Mouse (Mus musculus): ENCODE measurements around the gene Gpr89.

Gene Gpr89

DNA sequence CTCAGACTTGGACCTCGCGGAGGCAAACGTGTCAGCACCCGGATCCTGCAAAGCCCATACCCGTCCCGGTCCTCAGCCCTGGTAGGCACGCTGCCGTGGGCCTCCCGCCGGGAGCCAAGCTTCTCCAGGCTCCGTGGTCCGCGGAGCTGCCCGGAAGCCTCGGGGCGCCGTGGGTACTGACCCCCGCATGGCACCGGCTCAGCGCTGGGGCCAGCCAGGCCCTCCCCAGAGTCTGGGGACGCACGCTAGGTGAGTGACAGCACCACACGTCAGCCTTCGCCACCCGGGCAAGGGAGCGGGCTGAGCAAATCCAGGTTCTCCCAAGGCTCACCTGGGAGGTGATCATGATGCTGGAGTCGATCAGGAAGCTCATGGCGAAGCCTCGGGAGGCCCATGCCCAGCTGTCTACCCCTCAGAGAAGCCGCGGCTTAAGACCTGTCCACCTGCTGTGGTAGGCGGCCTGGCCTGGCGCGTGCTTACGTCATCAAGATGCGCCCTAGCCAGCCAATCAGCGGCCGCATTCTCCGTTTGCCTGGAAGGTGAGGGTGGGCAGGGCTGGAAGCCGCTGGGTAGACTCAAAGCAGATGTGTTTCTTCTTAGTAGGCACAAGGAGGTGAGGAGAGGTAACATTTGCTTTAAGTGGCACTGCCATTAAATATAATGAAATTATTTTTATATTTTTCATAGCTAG is at the start of gene Gpr89:
Gpr89 (minus strand) TSS at position 496 of the 691 bp plus-strand sequence.
- peak; percentile 95 for DNase-seq (ENCODE audit: low read depth, low spot score)

DNA sequence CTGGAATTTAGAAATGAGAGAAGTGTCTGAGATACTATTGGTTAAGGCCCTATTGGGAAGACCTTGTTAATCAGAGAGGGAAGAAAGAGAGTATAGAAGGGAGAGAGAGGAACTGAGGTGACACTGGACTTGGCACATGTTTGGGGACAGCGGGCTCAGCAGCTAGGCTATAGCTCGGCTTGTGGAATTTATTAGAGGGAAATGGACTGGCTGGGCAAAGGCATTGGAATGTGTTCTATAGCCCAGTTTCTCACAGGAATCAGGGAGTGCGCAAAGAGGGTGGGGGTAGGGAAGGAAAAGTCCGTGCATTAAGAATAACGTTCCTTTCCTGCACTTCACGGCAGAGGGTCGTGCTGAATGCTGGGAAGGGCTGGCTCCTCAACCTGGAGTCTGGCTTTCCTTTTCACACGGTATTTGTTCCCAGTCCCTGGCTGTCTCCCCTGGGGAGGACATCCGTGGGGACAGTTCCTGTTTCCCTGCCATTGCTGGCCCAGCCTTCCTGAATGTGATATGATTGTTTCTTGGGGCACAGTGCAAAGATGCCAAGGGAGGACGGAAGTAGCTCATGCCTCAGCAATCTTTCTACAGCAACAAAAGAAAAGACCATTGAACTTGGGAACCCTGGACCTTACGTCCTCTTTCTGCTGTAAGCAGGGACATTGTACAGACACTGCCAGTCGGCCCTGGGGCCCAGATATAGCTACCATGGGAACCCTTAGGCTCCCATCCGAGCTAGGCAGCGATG is 48.5 kb upstream of the Gpr89 start:
- DNase-seq (ENCODE audit: low read depth, low spot score) = no peak

DNA sequence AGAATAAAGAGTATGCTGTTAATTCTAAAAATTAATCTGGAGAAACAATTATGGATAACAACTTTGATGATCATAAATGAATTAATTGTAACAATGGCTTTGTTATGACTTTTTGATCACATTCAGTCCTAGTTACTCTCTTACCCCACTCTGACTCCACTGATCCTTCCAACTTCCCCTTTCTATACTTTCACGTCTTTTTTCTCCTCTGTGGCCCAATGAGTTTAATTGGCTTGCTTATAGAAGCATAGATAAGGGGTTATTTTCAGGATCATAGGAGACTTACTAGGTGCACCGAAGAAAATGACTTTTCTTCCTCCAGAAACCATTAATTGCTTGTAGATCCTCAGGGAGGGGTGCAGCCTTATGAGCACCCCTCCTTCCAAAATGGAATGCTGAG is 37.6 kb upstream of the Gpr89 start:
- DNase-seq (ENCODE audit: low read depth, low spot score) = no peak

DNA sequence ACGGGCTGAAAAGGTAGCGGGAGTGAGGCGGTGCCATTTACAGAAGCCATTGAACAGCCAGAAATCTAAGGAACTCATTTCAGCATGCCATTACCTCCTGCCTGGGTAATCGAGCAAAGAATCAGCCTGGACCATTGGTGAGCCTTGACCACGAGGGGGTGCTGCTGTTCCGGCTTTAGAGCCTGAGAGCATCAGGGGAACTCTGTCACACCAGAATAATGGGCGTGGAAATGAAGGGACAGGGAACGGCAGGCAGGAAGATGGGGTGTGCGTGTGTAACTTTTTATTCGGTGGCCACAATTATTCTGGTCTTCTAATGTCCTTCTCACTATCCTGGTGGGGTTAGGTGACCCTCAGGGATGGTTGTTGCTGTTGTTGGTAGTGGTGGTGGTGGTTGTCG is 33.6 kb upstream of the Gpr89 start:
- peak; percentile 87 for DNase-seq (ENCODE audit: low read depth, low spot score)

DNA sequence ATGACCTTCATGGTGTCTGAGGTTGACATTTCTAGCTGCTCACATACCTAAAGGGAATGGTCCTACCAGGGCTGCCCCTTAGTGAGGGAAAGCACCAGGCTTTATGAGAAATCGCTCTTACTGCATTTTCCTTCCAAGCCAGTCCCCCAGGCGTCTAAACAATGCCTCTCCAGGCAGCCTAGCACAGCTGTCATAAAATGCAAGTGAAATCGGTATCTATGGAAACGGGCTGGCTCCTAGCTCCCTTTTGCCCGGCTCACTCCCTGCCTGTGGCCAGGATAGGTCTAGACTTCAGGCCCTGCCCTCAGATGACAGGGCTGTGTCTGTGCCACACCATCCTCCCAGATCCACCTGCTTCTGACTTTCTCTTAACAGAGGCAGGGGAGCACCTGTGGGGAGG is 32.5 kb upstream of the Gpr89 start:
- no peak for DNase-seq (ENCODE audit: low read depth, low spot score)

DNA sequence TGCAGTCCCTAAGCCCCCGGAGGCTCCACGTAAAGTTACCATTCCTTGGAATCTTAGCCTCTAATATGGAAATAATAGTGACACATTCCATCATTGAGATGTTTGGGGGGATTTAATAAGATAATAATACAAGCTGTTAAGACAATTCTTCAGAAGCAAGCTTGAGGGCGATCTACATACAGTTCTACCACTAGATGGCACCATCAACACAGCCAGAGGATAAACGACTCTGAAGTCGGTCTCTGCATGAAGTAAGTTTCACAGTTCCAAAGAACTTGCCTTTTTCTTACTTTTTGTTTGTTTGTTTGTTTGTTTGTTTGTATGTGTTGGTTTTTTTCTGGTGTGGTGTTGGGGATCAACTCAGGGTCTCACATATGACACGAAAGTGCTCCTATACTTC is 31.1 kb upstream of the Gpr89 start:
- peak; percentile 82 for DNase-seq (ENCODE audit: low read depth, low spot score)

DNA sequence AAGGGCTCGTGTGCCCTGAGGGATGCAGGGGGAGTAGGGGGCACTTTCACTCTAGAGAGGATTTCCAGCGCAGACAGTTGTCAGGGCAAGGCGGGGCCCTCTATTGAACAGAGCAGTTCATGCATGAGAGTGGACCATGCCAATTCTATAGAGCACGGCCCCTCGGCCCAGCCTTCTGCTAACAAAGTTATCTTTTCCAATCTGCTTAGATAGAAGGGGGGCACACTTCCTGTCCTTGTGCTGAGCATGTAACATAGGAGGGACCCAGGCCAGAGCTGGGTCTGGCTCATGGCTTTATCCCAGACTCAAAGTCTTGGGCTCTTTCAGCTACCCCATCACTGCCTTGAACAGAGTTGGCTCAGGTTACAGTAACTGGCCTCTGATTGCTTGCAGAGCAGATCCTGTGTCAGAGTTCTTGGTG is 26.1 kb upstream of the Gpr89 start:
- DNase-seq (ENCODE audit: low read depth, low spot score) = no peak

DNA sequence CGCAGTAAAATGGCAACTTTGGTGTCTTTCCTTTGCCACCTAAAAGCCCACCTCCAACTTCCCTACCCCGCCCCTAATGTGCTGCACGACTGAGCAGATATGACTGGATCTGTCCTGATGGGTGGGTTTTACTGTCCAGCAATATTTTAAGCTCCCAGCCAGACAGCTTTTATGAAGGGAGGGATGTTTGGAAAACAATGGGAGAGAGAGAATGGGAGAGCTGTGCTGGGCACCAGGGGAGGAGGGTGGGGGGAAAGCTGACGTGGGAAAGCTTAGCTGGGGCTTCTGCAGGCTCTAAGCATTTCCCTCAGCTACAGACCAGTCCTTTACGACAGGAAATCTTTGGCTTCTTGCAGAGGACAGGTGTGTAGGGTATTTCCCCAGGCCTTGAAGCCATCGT is 20.8 kb upstream of the Gpr89 start, which contains the start of gene Gja8:
Gja8 (minus strand) TSS at position 101 of the 400 bp plus-strand sequence.
- no peak for DNase-seq (ENCODE audit: low read depth, low spot score)

DNA sequence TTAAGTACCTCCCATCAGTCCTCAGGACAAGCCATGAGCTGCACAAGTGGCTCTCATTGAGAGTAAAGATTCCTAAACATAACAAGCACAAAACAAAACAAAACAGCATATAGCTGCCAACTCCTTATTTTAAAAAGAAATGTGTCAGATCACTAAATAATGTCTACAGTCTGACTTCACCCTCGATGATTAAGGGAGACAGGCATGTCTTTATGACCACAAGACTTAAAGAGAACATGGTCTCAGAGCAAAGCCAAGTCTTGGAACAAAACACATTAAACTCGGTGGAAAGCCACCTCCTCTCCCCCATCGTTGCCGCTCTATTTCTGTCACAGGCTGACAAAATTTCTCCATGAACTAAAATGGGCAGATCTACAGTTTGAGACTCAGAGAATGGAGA is 19.5 kb upstream of the Gpr89 start:
- DNase-seq (ENCODE audit: low read depth, low spot score) = no peak

DNA sequence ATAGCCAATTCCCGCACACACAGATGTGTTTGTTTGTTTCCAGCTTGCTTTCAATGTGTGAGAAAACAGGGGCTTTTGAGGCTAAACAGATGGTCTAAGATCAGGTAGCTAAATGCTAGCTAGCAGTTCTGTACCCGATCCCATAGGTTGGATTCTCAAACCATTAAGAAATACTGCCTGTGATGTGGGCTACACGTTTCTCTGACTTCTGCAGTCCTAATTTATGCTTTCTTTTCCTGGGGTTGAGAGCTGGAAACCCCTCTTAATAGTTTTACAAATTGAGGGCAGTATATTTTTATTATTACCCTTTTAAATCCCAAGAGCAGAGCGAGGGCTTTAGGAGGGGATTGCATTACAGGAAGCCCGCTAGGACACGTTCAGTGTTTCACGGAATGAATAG is 15.8 kb upstream of the Gpr89 start:
- DNase-seq (ENCODE audit: low read depth, low spot score) = no peak

DNA sequence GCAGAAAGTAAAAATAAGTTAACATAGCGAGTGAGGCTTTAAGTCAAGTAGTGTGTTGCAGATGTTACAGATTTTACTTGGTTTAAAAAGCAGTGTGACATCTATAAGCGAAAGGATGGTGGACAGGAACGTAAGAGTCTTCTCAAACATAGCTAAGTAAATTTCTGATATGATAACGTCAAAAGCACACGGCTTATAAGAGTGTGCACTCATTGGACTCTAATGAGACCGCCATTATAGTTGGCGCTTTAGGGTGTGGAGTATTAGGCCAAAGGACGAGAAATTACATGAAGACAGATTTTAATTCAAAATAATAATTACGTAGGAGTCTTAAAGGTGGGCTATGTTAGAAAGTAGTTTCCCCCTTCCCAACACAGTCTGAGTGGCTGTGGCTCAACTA is 446 bp upstream of the Gpr89 start:
- no peak for DNase-seq (ENCODE audit: low read depth, low spot score)

DNA sequence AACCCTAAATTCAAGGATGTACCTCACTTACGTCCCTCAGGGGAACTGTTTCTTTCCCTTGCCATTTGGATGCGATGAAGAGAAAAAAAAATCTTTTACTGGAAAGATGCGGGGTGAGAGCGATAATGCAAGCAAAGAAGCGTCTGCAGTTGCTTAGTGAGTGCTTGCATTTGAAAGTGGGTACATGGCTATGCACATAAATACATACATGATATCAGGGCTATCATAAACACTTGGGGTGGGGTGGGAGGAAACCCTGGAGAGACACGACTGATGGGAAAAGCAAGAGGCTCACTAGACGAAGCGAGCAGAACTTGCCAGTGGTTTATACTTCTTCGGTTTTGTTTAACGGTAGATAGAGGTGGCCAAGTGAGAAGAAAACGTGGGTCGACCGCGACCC is 753 bp downstream of the Gpr89 start, which contains the start of gene Gja5:
Gja5 (plus strand) TSS at position 301 of the 400 bp plus-strand sequence.
- no peak for DNase-seq (ENCODE audit: low read depth, low spot score)

DNA sequence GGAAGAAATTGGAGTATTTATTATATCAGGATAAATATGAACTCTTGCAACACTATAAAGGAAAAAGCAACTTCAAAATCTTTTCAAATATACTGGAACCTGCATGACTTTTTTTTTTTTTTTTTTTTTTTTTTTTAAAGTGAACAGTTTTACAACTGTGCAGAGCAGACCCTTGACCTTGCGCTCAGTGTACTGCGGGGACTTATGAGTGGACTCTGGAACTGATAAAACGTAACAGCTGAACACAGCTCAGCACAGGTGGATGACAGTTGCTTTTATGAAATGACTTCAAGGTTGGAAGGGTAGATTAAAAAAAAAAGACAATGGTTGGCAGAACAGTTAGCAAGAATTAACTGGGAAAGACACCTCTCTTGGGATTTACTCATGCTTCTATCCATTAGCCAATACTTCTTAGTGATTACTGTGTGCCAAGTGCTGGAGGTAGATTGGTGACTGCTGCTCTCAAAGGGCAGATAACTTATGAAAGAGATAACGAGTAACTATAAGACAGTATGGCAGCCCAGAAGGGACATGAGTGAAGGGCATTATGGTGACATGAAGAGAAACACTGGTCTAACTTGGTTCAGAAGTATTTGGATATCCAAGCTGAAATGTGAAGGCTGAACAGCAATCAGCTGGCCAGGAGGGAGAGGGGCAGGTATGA is 2.7 kb downstream of the Gpr89 start:
- no peak for DNase-seq (ENCODE audit: low read depth, low spot score)

DNA sequence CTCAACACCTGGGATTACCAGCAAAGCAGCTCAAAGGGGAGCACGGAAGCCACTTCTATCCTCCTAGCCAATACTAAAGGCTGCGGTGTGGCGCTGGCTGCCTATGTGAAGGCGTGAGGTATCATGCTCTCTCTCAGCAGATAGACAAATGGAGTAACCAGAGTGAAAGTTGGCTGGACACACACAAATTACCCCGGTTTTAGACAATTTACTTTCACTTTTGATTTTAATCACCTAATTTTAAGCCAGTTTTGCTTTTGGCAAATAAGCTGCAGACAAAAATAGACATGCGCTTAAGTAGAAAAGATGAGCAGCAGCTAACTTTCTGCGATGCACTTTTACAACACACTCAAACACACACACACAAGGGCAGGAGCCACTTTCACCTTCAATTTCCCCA is 21.5 kb downstream of the Gpr89 start:
- DNase-seq (ENCODE audit: low read depth, low spot score) = peak; percentile 26

DNA sequence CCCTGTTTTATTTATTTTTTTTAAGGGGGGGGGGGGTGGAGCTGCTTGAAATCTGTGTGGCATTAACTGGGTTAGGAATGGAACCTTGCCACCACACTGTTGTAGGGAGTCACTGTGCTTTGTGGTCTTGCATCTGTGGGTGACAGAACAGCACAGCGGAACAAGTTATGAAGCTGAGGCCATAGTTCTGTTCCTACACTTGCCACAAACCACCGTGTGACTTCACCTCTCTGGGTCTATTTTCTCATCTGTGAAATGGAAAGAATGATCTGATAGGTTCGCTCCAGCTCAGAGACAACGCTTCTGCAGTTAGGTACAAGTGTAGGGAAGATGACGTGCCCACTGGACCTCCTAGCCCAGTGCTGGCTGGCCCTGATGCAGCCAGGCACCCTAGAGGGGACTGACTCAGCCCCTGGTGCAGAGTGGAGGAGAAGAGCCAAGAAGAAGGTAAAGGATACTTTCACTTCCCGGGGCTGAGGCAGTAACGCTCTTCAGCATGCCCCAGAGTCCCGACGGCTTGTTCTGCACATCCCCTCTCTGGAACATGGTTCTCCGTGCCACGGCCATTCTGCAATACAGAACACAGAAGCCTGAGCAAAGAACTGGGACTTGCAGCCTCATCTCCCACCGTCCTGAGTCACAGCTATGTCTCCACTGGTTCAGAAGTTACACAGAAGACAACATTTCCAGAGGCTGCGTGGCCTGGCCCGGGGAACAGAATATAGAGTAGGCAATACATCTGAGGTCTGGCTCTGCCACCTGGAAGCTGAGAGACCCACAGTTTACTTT is 22.9 kb downstream of the Gpr89 start:
- peak; percentile 56 for DNase-seq (ENCODE audit: low read depth, low spot score)

DNA sequence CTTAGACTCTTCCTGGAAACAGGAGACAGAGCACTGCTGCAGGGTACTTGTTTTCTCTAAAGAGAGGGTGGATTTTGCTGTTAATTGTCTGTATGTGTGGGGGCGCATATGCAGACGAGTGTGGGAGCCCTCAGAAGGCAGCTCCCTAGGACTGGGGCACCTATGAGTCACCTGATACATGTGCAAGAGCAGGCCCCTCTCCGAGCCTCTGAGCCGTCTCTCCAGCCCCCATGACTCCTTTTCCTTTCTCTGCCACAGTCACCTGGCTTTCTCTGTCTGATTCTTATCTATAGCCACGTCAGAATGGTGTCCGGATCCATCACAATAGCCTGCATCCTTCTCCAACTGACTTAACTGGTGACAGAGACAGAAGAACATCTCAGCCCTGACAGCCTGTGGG is 23.6 kb downstream of the Gpr89 start:
- peak; percentile 51 for DNase-seq (ENCODE audit: low read depth, low spot score)

DNA sequence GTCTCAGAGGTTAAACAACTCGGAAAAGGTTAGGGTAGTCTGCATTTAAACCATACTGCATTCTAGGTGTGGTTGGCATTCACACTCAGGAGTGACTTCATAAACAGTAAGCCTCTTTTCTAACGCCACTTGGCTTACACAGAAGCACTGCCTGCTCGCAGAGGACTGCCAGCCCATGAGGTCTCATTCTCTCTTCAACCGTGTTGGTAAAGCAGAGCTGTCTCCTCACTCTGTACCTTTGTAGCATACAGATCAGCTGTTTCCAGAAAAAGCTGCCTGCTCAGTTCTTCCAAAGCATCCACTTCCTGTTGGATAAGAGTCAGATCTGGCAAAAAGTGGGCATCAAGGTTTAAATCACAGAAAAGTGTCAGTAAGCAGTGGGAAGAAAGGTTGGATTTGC is 24.8 kb downstream of the Gpr89 start:
- no peak for DNase-seq (ENCODE audit: low read depth, low spot score)

DNA sequence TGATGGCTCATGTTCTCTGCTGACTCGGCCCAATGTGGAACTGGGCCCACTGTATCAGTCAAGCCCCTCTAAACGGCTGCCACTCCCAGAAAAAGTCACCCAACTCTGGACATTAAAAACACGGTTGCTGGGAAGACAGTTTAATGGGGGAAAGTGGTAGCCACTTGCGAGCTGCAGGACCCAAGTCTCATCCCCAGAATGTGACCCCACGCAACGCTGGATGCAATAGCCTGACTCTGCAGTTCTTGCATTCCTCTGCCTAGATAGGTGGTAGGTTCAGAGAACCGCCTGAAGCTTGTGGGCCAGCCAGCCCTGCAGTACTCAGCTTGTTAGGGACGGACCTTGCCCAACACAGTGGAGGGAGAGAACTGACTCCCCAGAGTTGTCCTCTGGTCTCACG is 25.6 kb downstream of the Gpr89 start:
- no peak for DNase-seq (ENCODE audit: low read depth, low spot score)

DNA sequence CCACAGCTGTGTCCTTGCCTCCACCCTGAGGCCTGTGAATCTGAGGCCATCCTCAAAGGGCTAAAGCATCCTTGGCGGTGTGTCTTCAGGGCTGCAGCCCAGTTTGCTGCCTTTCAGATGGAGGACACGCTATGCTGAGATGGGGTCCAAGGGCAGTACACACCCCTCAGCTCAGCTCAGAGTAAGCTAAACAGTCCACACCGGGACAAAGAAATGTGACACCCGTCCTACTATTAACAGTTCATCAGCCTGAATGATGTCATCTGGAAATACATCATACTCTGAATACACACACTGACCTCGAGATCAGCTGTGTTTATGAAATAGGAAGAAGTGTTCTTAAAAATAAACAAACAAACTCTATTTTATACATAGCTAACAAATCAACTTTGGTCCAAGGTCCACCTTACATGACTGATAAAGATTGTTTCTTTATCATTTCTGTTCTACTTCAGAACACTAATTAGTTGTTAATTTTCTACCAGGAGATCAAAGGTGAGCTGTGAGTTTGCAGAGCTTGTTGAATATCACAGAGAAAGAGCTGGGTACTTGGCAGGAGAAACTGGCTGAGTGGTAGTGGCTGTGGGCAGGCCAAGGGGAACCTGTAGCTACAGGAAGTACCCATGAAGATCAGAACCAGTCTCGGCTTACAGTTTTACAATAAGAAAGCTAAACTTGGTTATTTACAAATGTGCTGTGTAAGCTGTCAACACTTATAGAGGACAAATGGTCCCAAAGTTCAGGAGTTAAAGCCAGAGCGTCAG is 30.2 kb downstream of the Gpr89 start:
- DNase-seq (ENCODE audit: low read depth, low spot score) = no peak

DNA sequence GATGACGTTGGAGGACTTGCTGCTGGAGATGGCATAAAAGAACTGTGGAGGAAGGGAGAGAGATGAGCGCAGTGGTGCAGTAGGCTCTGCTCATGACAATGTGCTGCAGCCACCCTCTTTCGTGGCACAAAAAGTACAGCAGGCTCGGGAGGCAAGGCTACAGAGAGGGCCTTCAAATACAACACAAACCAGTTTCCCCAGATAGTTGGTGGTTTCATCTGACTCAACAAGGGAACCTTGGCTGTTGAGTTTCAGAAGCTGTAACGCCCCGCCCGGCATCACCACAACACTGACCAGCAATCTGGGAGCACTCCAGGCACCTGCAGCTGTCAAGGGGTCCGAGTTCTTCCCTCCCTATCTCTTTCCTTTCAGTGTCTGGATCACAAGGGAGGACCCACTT is 32.6 kb downstream of the Gpr89 start:
- no peak for DNase-seq (ENCODE audit: low read depth, low spot score)

DNA sequence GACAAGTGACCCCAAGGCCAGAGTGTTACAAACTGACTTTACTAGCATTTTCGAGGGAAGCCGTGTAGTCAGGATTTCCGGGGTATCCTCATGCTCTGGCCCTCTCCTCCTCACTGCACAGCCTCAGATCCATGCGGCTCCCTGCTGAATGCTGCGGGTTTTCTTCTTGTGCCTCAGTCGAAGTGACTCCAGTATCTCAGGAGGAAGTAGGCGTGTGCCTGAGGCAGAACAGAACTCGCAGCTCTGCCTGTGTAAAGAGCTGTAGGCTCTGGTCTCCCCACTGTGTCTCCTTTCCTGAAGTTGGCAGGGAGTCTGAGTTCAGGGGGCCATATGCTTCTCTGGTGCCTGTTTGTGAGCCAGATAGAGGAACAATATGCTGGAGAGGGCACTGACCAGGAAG is 34.1 kb downstream of the Gpr89 start:
- DNase-seq (ENCODE audit: low read depth, low spot score) = no peak

Data from CD4-positive, CD25-positive, alpha-beta regulatory T cell, adult 2 months (primary cell).